Mouse (Mus musculus): ENCODE data around the gene Tmem205.

DNA sequence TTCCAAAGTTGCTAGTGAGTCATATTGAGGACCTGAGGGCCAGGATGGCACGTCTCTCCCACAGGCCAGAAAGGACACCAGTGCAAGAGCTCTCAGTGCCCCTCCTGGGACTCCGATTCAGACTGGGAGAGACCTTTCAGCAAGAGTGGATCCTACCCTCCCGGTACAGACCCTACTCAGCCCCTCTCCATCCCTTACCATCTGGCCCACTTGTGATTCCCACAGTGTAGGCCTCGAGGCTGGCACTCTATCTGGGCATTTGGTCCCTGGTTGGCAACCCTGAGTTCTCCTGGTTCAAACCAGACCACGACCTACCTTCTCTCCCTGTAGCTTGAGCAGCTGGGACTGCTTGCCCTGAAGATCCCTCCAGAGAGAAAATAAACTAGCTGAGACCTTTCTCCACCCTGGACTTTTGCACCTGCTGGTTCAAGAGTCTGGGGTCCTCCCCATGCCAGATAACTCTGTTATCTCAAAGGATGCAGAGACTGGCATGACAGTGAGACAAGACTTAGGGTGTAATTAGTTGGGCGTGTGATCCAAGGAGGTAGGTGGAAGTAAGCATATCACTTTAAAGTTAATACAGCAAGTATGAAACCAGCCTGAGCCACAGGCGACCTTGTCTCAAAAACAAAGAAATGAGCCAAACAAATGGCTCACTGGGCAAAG lies 8.2 kb upstream of the Tmem205 start:
- TF ChIP-seq CTCF (IDR thresholded peaks at IDR 0.05) (no peak), EP300 (IDR thresholded peaks at IDR 0.05; ENCODE audit: insufficient read depth, low read depth, low read length) (no peak)
